Mouse (Mus musculus) spleen, postnatal 10 days (tissue): ENCODE measurements at regions not wholly inside any gene's neighbourhood (a gene's known extent, or its start where the extent isn't known, plus 50 kb on each side); places are given as distances from the start of the nearest gene placed in this dataset.
"Not testable (repeated sequence)": the region's sequence is repeated elsewhere in the genome, so short reads cannot be mapped to it uniquely, and the experiment has no call there.

Experiments
- DNase-seq, 2 experiments: peaks; one replicate each; pipeline ENCODE4 v3.0.0; 2021 to 2022; ENCODE audit warnings: low spot score in 2 of 2

DNA sequence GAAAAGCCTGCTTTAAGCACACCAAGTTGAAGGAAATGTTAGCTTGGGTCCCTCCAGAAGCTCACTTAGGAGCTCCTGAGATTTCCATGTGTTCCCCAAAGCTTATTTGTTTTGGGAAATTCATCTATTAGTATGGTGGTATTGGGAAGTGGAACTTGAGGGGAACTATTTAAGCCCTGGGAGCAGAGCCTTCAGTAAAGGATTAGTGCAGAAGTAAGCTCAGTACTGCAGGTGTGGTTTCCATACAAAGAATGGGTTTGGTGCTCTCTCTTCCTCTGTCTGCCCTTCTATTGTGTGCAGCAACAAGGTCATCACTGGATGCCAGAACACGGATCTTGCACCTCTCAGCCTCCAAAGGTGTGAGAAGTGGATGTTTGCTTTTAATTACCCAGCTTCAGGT, 57.2 kb downstream of the Foxa2 start:
- no peak for DNase-seq

DNA sequence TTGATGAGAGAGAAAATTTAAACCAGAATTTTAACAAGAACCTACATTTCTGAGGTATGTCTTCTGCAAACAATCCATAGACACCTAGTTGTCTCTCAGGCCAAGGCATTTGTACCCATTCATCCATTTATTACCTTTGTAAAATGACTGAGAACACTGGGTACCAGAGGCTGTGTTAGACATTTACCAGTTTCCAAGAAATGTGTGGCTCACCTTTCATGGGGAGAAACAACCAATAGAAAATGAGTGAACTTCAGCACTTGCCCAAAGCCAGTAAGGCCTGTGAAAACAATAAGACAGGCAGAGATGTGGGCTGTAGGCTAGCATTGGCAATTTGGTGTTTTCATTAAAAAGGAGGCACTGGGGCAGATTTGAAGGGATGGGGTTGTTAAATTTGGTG, 58.2 kb downstream of the Foxa2 start:
- DNase-seq = no peak

DNA sequence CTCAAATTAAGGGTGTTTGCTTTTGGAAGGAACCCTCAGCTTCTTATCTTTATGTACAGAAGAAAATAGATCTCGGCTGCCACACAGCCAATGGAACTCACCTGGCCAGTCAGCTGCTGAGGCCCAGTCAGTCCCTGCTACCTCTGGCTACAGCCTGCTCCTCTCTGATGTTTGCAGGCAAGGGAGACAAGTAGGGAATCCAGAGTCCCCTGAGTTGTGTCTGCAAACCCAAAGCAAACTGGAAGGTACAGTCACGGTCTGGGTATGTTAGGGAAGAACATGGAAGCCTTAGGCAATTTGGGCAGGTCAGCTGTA, 61.6 kb downstream of the Foxa2 start:
- no peak for DNase-seq

DNA sequence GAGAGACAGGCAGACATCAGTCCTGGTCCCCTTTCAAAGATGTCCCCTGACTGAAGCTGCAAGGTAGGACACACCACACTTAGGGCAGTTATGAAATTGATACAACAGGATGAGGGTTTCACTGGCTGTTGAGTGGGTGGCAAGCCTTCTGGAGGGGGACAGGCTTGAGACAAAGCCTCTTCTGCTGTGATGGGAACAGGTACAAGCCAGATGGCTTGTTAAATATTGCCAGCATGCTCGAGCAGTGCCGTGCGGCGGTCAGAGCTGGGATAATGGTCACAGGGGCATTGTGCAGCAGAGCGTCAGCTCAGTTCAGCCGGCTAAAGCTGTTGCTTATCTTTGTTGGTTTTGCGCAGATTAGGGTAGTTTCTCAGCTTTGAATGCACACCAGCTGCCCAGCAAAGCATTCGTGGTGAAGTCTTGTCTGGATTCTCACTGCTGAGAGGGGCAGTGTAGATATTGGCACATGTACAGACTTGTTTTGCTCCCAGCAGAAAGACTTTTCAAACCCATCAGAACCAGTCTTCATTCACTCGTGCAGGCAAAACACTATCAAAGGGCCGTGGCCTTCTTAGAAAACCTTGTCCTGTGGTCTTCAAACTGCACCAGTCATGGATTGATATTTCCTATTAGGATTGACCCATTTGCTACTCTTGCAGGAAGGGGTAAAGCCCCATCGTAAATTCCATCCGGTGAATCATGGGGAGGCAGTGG, 62.1 kb downstream of the Foxa2 start:
- DNase-seq = no peak

DNA sequence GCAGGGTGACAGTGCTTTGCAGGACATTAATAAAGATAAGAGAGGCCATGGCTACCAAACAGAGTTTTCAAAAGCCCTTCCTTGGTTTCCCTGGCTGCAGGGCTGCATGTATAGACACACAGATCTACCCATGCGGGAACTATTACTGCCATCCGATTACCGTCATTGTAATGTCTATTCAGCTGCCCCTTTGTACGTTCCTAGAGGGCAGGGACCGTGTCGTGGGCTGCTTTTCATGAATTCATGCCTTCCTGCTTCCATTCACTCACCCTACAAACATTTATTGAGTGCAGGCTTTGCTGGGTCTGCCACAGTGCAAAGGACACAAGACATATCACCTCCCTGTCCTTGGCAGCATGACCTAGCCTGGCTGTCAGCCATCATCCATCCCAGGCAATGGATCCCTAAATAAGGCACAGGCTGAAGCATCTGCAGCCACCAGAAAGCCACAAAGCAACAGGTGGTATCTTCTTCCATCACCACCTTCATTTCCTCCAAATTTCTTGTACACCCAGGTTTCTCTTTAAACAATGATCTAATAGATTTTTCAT, 65.8 kb downstream of the Foxa2 start:
- no peak for DNase-seq

DNA sequence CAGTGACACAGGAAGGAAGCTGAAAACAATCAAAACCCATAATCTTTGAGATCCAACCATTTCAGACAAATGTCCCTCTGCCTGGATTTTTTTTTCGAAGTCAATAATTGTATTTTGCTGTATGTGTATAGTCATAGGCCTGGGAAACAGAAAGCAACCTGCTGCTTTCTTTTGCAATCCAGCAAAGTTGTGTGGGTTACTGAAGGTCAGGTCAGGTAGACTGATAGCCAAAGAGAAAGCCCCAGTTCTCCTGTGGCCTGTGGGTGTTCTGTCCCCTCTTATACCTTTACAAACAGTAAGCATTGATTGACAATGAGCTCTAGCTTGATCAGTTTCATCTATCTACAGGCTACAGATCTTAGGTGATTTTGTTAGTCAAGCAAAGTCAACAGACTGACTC, 66.4 kb downstream of the Foxa2 start:
- DNase-seq = no peak

DNA sequence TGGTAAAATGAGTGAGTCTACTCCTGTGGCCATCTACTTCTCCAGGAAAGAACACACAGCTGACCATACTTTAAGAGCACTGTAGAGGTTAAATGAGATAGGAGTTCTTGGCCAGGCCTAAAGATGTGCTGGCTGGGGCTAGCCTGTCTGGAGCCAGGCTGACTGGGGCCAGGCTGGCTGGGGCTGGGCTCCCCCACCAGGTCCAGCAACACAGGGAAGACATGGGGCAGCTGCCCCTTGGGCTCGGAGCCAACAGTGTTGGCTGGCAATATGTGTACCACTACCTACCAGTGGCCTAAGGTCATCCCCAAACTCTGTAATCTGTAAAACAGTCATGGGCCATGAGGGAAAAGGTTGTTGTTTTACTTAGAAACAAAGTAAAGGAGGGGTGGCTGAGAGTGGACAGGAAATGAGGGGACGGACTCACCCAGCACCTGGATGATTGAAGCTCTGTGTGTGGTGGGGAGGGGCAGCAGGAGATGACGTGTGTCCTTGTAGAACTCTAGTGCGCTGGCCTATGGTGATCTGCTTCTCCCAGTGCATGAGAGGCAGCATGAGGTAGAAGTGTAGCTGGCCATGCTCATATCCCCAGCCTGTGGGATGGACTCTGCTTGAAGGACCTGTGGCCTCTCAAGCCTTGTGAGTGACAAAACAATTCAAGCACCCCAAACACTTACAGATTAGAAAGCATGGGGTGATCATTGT, 67.0 kb downstream of the Foxa2 start:
- DNase-seq = no peak

DNA sequence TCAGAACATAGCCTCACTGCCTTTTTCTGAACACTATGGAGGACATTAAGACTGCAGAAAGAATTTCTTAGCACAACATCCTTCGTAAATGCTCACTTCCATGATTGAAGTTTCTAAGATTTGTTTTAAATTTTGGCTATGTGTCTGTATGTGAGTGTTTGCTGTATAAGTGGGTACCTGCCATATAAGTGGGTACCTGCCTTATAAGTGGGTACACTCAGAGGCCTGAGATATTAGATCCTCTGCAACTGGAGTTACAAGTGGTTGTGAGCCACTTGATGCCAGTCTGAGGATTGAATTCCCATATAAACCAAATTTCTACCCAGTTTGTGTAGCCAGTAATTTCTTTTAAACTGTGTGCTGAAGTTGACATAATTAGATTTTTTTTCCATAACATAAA, 67.8 kb downstream of the Foxa2 start:
- no peak for DNase-seq

DNA sequence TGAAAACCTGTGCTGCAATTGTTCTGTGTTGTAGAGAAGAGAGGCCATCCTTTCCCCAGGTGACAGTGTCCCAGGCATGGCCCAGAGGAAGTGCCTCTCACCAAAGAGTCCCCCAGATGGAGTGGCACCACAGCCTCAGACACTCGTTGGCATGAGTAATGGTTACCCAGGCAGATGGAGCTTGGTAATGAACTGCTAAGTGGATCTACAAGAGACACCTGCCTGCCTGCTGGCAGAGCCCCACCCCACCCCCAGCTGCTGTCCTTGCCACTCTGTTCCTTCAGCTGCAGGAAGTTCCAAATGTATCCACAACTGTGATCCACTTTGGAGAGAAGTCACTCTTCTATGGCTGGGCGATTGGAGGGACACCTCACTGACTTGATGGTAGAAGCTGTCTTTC, 72.0 kb downstream of the Foxa2 start:
- DNase-seq = no peak

DNA sequence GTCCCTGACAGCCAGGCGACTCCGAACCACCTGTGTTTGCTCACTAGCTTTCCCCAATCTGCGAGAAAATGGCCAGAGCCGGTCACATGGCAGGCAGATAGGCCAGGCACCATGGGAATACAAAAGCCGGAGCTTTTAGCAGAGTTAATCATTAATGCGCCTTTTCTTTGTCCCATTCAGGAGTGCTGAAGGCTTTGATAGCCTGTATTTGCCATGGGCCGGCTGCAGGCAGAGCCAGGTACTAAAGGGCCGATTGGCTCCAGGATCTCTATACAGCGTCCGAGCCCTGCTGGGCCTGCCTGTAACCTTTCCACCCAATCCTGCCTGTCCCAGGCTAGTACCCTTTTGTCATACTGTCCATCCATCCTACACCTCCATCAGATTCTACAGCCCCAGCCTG, 78.1 kb downstream of the Foxa2 start:
- no peak for DNase-seq

DNA sequence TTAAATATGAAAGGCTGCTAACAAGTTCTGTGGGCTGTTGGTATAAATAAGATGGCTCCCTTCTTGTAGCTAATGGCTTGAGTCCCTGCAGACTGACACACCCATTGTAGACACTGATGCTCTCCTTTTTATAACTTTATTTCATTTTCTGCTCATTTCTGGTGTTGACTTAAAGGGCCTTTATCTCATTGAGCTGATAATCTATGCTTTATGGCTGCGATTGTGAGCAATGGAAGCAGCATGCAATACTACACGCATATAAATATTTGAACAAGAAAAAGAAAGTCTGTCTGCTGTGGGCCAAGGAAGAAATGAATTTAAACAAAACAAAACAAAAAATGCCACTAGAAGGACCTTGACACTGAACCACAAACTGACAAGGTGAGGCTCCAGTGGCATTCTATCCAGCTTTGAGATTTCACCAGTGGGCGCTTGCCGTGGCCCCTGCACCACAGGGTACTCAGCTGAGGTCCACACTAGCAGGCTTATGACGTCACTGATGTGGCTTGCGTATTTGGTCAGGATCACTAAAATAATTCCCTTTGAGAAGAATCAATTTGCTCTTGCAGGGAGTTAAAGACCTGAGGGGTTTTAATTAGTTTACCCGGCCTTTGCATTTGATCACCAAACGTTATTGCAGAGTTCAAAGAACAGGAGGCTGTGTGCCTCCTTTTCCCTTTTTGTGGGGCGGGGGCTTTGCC, 78.8 kb downstream of the Foxa2 start:
- DNase-seq = no peak

DNA sequence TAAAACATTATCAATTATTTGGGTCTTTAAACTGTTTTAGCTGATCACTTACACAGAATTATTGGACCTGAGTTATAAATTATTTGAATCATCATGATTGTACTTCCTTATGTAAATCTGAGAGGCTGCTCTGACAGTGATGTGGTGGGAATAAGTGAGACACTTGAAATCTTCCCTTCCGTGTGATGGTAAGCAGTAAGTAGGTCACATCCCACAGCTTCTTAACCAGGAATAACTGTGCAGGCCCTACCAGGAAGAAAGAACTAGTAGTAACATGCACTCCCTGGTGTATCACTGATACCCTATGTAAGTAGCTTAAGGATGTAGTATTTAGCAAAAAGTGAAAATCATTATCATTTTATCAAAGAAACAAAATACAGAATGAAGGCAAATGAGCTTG, 83.5 kb downstream of the Foxa2 start:
- DNase-seq = not testable (repeated sequence)

DNA sequence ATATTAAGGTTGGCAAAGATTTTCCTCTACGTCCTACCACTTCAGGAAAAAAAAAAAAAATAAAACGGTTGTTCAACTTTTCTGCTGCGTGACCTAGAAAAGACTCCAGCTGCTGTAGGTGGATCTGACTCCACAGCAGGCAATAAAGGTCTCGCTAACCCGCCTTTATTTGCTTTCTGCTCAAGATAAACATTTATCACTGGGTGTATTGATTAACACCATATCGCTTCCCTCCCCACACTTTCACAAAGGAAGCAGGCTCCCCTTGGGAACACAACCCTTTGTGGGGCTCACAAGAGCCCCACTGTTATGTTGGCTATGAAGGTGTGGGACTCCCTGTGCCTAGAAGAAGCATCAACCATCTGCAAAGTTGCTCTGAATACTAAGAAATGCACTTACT, 85.1 kb downstream of the Foxa2 start:
- DNase-seq = no peak

DNA sequence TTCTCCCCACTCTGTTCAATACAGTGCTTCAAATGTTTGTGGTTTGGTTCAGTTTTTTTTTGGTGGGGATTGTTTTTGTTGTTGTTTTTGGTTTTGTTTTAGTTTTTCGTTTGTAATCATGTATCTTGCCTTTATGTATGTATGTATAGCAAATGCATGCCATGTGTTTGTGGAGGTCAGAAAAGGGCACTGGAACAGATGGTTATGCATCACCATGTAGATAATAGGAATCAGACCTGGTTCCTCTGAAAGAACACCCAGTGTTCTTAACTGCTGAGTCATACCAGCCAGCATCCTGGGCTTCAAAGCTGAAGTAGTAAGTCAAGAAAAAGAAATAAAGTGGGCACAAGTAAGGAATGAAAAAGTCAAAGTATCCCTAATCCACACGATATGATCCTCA, 92.6 kb downstream of the Foxa2 start:
- DNase-seq = no peak

DNA sequence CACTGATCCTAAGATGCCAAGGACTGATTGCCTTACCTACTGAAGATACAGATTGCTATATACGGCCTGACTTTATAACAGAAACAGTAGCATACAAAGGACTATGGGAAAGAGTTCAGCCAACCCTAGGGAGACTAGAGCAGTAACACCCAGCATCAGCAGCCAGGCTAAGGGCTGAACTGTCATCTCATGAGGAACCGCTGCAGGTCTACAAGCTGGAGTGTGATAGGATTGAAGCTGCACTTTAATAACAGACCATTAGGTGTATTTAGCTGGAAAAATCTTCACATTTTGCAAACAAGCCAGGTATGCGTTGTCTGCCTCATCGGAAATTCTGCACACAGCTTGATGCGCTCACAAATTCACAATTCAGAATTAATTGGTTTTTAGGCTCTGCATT, 95.5 kb downstream of the Foxa2 start:
- DNase-seq = no peak

DNA sequence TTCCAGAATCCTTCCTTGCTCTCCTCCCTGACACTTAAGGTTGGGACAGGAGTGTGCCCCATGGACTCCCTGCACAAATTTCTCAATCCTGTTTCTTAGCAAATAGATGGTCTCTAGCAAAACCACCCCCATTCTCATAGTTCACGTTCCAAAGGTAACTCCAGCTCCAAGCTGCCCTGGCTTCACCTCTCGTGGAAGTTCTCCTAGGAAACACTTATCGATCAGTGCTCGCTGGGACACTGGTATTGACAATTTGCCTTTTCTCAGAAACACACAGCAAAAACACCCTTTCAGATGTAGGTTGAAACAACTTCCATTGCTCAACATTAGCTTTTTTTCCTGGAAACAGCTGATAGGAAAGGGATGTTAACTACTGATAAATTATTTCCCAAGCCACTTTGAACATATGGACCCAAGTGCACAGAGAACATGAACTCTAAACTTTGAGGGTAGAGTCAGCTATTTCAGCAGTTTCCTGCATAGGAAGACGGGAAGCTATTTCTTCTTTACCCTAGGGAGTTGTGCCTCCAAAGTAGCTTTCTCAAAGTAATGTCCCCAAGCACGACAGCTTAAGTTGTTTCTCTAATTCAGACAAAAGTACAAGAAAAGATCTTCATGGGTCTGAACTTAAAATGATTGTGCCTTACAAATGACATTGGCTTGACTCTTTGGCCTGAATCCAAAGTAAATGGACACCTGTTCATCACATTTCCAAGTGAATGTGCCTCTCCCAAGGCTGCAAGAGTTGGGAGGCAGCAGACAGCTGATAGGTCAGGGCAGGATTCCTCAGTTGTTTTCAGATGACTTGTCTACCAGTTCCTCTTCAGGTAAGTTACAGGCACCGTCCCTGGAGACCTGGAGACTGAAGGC, 102.4 kb downstream of the Foxa2 start:
- no peak for DNase-seq

DNA sequence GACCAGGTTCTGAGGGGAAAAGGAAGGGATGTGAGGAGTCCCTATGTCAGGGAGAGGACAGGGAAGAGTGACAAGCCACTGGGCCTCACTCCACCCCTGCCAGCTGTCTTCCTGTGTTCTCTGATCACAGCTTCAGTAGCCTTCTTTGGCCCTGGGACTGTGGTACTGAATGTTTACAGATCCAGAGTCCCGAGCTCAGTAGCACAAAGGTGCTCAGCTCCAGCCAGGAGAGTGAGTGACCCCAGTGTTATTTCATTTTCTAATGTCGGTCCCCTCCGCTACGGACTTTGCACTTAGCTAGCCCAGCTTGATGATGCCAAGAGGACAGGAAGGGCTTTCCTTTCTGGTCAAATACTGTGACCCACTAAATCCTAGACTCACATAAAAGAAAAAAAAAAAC, 104.2 kb downstream of the Foxa2 start:
- DNase-seq = no peak

DNA sequence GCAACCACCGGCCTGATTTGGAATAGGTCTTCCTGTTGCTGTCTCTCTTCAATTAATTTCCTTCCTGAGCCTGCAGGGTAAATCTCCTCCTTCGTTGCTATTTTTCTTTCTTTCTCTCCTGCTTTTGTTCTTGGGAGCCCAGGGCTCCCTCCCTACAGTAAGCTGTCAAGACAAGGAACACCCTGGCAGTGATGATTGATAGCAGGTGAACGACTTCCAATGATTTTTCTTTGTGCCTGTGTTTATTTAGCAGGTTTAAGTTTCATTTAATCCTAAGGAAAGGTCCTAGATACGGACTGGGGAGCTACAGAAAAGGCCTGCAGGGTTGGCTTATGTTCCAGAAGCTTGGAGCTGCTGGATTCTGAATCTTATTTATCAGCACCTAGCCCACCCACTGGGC, 105.5 kb downstream of the Foxa2 start:
- no peak for DNase-seq

DNA sequence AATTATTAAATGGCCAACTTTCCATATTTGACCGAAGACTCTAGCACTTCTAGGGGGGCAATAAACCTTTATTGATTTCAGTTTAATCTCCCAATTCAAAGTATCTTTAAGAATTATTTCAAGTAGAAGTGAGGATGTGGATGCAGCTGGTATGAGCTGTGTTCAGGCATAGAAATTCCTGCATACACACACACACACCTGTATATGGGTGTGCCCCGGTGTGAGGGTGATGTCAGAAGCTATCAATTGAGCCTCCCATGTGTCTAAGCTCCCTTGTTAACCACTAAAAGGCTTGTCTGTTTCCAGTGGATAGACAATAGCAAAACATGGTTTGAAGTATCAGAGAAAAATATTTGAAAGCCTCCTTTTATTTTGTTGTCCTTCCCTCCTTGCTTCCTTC, 114.3 kb downstream of the Foxa2 start:
- DNase-seq = no peak

DNA sequence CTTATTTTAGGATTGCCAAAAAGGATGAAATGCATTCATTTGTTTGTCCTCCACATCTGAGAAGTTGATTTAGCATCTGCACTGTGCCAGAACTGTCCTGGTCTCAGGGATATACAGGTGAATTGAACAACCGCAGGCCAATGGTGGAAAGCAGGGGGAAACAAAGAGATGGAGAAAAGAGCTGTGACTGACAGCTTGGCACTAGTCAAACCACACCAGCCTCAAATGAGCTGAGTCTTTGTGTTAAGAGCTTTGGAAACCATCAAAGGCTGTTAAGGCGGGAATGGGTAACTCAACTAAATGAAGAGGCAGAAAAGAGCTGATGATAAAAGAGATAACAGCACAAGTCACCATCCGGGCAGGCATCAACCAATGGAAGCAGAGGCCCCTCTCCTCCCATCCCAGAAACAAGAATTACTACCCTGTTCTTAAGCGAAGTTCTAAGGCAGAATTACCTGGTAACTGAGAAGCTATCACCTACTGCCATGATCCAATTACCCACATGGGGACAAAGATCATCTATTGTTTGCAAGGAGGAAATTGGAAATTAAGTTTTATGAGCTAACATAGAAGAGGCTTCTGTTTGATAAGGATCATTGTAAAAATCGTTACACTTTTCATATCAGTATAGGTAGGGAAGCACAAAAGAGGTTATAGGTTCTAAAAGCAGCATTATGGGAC, 117.6 kb downstream of the Foxa2 start:
- DNase-seq = no peak
